Mouse (Mus musculus): ENCODE results near the gene Cgrrf1. TPM values are rescaled to one million over a fixed set of nuclear protein-coding genes. Genes with fewer than 3 reads are reported as not detected.

Gene Cgrrf1
- total RNA-seq, 2 experiments from 2014 or later = 21.5 to 23.9 TPM

DNA sequence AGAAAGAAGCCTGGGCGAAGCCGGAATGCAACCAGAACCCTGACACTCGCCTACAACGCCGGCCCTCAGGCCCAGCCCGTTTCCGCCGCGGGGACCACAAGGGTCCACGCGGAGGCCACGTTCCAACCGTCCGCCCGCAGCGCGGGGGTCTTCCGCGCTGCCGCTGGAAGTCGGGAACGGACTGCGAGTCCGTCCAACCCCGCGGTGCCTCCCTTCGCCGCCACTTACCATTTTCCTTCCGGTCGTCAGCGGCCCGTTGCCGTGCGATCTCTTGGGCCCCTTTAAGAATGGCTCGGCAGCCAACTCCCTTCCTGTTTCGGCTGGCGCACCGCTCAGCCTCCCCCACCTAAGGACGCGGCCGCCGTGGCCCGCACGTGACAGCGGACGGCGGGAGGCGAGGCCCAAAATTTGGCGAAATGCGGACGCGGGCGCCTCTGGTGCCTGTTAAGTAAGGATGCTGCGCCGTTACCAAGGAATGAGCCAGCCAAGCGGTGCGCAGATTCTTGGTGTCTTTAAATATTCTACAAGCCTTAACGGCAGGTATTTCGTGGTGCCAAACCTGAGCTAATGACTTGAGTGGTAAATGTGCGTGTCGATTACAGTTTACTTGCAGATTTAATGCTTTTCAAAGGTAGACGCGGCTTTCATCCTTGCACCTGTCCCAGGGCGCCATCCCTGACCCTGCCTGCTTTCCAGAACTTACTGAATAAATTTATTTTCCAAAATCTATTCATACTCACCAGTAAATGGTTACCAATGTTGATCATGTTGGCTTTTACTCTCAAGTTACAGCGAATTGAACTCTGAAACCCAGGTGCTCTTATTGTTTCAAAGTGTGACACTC lies 9.8 kb upstream of the Cgrrf1 start, which contains the start of gene Gmfb:
Gene Gmfb, minus strand, starts transcription at position 370 of the 844 bp plus-strand sequence.
- peak; percentile 95 to 98 for DNase-seq (ENCODE audit: low spot score in 2 of 2)

DNA sequence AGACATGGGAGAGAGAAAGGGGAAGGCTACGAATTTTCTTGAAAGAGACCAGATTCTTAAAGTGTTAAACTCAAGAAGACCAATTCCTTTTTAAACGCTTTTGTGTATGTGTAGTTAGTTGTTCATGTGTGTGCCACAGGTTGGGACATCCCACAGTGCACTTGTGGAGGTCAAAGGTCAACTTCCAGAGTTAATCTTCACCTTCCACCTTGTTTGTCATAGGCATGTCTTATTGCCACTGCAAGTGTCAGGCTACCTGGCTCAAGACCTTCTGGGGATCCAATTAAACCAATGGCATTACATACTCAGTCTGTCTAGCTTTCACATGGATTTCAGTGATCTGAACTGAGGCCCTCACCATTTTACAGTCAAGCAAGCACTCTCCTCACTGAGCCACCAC lies 7.9 kb upstream of the Cgrrf1 start:
- no peak for DNase-seq (ENCODE audit: low spot score in 2 of 2)

DNA sequence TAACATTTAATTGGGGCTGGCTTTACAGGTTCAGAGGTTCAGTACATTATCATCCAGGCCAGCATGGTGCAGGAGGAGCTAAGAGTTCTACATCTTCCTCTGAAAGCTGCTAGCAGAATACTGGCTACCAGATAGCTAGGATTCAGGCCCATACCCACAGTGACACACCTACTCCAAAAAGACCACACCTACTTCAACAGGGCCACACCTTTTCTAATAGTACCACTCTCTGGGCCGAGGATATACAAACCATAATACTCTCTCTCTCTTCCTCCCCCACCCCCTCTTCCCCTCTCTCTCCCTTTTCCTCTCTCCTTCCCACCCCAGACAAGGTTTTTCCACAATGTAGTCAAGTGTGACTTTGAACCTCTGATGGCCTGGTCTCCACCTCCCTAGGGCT lies 4.5 kb upstream of the Cgrrf1 start:
- DNase-seq (ENCODE audit: low spot score in 2 of 2) = no peak

DNA sequence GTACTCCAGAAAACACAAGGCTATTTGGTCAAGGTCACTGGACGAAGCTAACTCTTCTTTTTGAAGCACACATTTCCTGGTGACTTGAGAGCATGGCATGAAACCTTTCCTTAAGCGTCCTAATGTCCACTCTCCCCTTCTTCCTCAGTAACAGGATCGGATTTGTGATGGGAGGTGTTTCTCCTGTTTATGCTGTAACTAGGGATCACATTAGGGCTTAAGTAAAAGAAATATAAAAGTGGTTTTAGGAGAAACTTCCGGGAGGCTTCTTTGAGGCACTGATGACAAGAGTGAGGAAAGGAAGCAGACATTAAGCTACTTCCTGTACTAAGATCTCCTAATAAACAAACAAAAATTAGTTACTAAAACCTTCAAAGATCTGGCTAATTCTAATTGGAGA lies 630 bp upstream of the Cgrrf1 start:
- no peak for DNase-seq (ENCODE audit: low spot score in 2 of 2)

DNA sequence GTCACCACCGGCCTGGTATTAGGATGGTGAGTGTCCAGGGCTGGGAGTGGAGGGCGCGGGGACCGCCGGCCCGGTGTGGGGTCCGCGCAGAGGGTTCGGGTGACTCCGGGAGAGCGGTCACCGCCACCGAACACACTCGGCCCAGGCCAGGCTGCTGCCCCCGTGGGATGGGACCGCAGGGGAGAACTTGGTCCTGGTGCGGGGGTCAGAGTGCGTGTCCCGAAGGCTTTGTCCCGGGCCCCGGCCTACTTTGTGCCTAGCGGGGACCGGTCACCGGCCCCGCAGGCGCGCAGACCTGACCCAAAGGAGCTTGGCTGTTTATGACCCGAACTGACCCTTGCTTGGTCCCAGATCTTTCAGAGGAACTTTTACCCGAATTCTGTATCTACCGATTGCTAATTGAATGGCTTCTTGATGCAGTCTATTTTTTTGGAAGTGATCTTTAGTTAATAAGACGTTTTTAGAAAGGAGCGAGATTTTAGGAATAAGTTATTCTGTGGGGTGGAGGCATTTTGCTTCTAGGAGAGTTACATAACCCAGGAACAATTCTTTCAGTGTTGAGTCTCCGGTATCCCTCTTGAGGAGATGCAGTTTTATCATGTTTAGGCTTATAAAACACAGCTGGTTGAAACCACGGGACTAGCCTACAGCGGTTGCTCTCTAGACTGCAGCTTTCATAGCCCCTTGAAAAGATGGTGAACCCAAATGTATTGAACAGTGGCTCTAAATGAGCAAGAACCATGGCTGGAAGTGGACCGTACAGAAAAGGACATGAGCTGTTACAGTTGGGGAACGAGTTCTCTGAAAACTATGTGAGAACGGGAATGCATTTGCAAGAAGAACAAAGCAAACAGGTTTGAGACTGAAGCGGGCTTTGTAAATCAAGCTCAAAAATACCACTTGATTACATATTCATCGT lies 688 bp downstream of the Cgrrf1 start:
- DNase-seq (ENCODE audit: low spot score in 2 of 2) = peak in 1 of 2 experiments; percentile 14

GRCm38 (mm10) chr14:46839326-46839725 lies 7.4 kb downstream of the Cgrrf1 start:
- no peak for DNase-seq (ENCODE audit: low spot score in 2 of 2)

DNA sequence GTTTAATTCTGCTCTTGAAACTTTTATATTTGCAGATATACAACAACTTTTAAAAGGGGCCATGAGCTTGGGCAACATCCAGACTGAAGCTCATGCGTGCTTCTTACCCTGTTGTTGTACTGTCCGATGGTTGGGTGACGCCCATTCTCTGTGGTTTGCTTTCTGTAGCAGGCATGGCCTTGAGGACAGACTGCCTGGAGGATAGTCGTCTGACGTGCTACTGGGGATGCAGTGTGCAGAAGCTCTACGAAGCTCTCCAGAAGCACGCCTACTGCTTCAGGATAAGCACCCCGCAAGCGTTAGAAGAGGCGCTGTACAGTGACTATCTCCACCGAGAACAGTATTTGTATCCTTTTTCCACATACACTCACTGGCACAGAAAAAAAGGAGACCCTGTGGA lies 13.8 kb downstream of the Cgrrf1 start:
- no peak for DNase-seq (ENCODE audit: low spot score in 2 of 2)

GRCm38 (mm10) chr14:46848063-46848590 lies 16.2 kb downstream of the Cgrrf1 start:
- no peak for DNase-seq (ENCODE audit: low spot score in 2 of 2)

GRCm38 (mm10) chr14:46848736-46849135 lies 16.8 kb downstream of the Cgrrf1 start:
- DNase-seq (ENCODE audit: low spot score in 2 of 2) = no peak

DNA sequence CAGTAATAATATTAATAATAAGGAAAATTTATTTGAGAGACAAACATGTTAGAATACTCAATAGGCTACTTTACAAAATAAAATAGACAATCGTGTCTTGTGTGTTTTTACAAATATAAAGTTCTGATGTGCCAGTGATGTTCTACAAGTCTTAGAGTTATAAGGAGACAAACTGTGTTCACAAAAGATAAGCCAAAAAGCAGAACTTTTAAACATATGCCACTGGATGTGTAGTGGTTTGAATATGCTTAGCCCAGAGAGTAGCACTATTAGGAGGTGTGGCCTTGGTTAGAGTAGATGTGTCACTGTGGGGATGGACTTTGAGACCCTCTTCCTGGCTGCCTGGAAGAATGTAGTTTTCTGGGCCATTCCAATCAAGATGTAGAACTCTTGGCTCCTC lies 17.8 kb downstream of the Cgrrf1 start:
- no peak for DNase-seq (ENCODE audit: low spot score in 2 of 2)

DNA sequence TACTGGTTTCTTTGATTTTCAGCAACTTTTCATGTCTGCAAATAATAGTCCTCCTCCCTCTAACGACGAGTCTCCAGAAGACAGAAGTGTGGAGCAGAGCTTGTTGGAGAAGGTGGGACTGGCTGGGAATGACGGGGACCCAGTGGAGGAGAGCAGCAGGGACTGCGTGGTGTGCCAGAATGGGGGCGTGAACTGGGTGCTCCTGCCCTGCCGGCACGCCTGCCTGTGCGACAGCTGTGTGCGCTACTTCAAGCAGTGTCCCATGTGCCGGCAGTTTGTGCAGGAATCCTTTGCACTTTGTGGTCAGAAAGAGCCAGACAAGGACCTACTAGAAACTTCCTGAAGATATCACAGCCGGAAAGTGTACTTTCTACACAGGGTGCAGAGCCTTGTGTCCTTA lies 21.8 kb downstream of the Cgrrf1 start:
- DNase-seq (ENCODE audit: low spot score in 2 of 2) = no peak

DNA sequence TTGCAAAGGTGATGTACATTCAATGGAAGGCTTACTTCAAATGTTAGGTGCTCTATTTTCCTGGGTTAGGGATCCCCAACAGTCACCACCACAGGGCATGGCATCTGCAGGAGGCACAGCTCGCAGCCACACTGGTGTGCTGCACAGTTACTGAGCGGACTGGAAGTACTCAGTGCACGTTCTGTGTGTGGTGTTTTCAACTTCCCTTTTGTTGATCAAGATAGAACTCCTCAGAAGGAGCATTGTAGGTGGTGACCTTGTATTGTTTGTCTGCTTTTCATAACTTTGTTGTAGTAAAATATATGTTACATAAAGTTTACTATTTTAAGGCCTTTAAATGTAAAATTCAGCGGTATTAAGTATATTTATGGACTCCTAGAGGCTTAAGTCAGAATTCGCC lies 31.0 kb downstream of the Cgrrf1 start:
- no peak for DNase-seq (ENCODE audit: low spot score in 2 of 2)

DNA sequence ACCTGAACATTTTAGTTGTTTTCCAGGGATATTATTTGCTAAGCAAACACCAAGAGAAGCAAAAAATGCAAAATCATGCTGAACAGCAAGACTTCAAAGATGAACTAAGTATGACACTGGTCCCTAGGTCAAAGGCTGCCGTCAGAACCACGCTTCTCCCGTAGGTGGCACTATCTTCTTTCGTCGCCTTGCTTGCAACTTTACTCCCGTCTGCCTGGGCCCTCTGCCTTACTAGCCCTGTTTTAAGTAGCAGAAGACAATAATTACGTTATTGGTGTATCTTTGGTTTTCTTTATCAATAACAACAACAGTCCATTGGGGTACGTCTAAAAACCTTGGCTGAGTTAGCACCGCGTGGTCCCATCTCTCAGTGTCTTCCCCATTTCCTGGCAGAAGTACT lies 49.0 kb downstream of the Cgrrf1 start:
- DNase-seq (ENCODE audit: low spot score in 2 of 2) = peak in 1 of 2 experiments; percentile 70

DNA sequence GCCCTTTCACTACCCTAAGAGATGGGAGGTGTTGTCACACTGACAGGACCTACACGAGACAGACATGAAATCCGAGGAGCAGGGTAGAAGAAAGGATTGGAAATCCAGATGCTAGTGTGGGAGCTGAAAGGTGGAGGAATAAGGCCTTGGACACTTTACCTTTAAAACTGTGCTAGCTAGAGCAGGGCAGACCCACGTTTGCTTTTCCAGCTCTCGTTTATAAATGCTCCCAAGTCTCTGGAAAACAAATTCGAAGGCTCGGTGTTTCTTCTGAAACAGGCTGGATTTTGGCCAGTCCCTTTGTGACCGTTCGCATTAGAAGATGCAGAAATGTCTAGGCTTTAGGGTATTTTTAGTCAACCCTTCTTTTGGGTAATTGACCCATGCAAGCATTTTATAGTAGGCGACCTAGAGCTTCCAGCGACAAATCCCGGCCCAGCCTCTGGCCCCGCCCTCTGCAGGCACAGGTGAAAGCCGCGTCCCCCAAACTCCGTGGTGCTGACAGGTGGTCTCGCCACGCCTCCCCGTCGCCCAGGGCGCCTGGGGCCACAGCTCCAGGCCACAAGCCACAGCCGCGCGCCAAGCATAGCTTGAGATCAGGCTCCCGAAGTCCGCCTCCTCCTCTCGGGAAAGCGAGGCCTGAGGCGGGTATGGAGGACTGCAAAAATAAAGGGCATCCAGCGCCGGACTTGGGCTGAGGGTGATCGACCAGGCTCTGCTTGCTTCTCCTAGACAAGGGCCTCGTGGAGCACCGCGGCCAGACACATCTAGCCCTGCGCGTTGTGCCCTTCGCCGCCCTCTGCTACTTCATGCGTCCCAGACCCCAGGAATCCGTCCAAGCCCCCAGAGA lies 49.9 kb downstream of the Cgrrf1 start:
- peak in 1 of 2 experiments; percentile 13 for DNase-seq (ENCODE audit: low spot score in 2 of 2)

- DNase-seq (ENCODE audit: low spot score in 2 of 2) = peak; percentile 50 to 80
These were observed 50.6 kb downstream of the Cgrrf1 start, which contains the start of gene Samd4 for GRCm38 (mm10) chr14:46882431-46883067. TSS of gene Samd4 (plus strand) at chr14:46882854.

GRCm38 (mm10) chr14:46883068-46883870 lies 51.3 kb downstream of the Cgrrf1 start:
- DNase-seq (ENCODE audit: low spot score in 2 of 2) = peak; percentile 37 to 68

DNA sequence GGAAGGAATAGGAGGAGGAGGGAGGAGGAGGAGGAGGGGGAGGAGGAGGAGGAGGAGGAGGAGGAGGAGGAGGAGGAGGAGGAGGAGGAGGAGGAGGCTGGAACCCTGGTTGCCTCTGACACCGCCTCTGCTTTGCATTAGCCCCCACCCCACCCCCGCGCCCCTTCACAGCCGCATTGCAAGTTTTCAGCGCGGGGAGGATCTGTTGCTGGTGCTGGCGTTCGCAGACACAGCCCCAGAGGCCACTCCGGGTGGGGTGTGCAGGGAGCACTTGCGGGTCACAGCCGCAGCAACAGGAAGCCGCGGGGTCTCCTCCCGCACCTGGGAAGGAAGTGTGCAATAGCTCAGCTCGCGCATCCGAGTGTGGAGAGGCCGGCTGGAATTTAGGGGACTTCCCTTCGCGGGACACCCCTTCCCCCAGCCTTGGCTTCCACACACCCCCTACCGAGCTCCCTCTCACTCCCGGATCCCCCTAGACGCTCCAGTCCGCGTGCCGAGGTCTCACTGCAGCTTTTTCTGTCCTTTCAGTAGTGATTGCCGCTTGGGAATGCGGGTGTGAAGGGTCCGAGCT lies 52.0 kb downstream of the Cgrrf1 start:
- peak; percentile 21 to 30 for DNase-seq (ENCODE audit: low spot score in 2 of 2)

DNA sequence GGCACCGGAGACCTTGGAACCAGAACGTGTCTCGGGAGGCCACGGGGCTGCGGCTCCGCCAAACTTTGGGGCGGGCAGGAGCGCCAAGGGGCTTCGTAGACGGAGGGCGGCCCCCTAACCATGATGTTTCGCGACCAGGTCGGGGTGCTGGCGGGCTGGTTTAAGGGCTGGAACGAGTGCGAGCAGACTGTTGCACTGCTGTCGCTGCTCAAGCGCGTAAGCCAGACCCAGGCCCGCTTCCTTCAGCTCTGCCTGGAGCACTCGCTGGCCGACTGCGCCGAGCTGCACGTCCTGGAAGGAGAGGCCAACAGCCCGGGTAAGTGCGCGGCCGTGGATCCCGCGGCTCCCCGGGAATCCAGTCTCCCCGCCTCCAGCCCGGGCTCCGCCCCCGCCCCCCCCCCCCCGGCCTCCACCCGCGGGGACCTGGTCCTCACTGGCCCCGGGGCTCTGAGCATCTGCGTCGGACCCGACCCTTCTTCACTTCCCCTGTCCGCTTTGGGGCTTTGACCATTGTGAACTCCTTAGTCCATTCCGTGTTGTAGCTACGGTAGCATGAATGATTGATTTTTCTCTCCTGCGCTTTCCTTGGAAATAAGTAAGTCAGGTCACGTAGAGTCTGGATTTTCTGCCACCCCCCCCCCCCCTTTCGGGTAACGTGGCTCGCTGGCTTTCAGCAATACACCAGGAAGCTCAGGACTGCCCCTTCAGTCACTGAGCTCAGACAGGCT lies 52.9 kb downstream of the Cgrrf1 start:
- DNase-seq (ENCODE audit: low spot score in 2 of 2) = peak; percentile 24 to 46

All from layer of hippocampus, adult 18-20 months (tissue).